Mouse (Mus musculus): ENCODE results near the gene Enox1. TPM values are rescaled to one million over a fixed set of nuclear protein-coding genes. Genes with fewer than 3 reads are reported as not detected.

The Enox1 gene
- total and polyA plus RNA-seq, 3 experiments: not detected

DNA sequence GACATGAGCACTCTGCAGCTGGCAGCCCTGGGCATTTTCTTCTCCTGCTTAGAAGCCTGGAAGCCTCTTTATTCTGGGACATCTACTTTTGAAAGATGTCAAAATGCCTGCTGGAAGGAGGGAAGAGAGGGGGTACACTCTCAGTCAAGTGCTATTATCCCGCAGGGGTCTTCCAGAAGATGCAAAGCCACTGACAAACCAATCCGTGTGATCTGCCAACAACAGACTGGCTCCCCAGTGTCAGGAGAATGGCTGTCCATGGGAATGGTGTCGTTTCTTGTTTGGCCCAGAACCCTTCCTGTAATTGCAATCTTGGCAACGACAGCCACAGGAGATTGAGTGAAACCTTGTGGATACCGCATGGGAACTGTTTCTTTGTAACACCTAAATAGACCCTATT is 390.8 kb downstream of the Enox1 start:
- TF ChIP-seq SIN3A (IDR thresholded peaks at IDR 0.05; ENCODE audit: low read length): no peak
- TF ChIP-seq ZNF384 (IDR thresholded peaks at IDR 0.05; ENCODE audit: low read depth, low read length): no peak
- TF ChIP-seq TBP (conservative IDR thresholded peaks at IDR 0.05; ENCODE audit: low read depth, low read length): no peak
- TF ChIP-seq MYC (IDR thresholded peaks at IDR 0.05; ENCODE audit: low read depth, low read length): no peak
- no peak for TF ChIP-seq CHD1 (IDR thresholded peaks at IDR 0.05; ENCODE audit: low read depth, low read length)
- TF ChIP-seq UBTF (IDR thresholded peaks at IDR 0.05; ENCODE audit: low read depth, low read length): no peak
- no peak for TF ChIP-seq JUND (conservative IDR thresholded peaks at IDR 0.05; ENCODE audit: low read depth, low read length)
- no peak for TF ChIP-seq TCF12 (IDR thresholded peaks at IDR 0.05; ENCODE audit: low read depth, low read length)
- TF ChIP-seq E2F4 (IDR thresholded peaks at IDR 0.05; ENCODE audit: insufficient replicate concordance, low read depth, low read length): no peak
- Histone ChIP-seq H3K79me2 (replicated peaks; ENCODE audit: control insufficient read depth, extremely low read depth, insufficient read depth, poor library complexity, severe bottlenecking) (no peaks in the 10 kb centered on the region), H3K9me3 (replicated peaks; ENCODE audit: low read length) (peaks cover 48% of the 10 kb centered on the region), H3K4me1 (ENCODE audit: control insufficient read depth in 1 of 2, insufficient read depth in 2 of 2) (no peaks in the 10 kb centered on the region), H3K36me3 (replicated peaks in 1 of 2; ENCODE audit: control insufficient read depth in 1 of 2, insufficient read depth in 1 of 2, low read length in 1 of 2) (no peaks in the 10 kb centered on the region), H3K4me2 (ENCODE audit: insufficient read depth, low read depth, poor library complexity, severe bottlenecking) (no peak overlapping the region), H3K9ac (ENCODE audit: insufficient read depth, low read depth) (no peak overlapping the region), H3K27ac (ENCODE audit: insufficient read depth, low read depth) (no peak overlapping the region), H3K4me3 (replicated peaks in 1 of 3; ENCODE audit: low read depth in 2 of 3, low read length in 2 of 3, poor library complexity in 1 of 3) (no peak overlapping the region), H3K27me3 (replicated peaks) (no peaks in the 10 kb centered on the region)
- DNase-seq (ENCODE audit: extremely low read depth): no peak
- in situ Hi-C loops (cut with MboI; ENCODE audit: low pct_ligation_motif_present, low pct_unique_long_range_greater_than_20kb, low sequenced_read_pairs): no loop called here
- dilution Hi-C loops (cut with MboI; ENCODE audit: extremely low pct_ligation_motif_present, extremely low pct_unique_long_range_greater_than_20kb, low sequenced_read_pairs): no loop called here

- H3K9ac ChIP-seq (ENCODE audit: insufficient read depth, low read depth): no peak overlapping the region
- no peaks in the 10 kb centered on the region for H3K4me1 ChIP-seq (ENCODE audit: control insufficient read depth in 1 of 2, insufficient read depth in 2 of 2)
- no peaks in the 10 kb centered on the region for H3K79me2 ChIP-seq (replicated peaks; ENCODE audit: control insufficient read depth, extremely low read depth, insufficient read depth, poor library complexity, severe bottlenecking)
- H3K27me3 ChIP-seq (replicated peaks): no peaks in the 10 kb centered on the region
- dilution Hi-C loops (cut with MboI; ENCODE audit: extremely low pct_ligation_motif_present, extremely low pct_unique_long_range_greater_than_20kb, low sequenced_read_pairs): no loop called here
- DNase-seq (ENCODE audit: extremely low read depth): no peak
- H3K36me3 ChIP-seq (replicated peaks in 1 of 2; ENCODE audit: control insufficient read depth in 1 of 2, insufficient read depth in 1 of 2, low read length in 1 of 2): no peaks in the 10 kb centered on the region
- peaks cover 37% of the 10 kb centered on the region for H3K9me3 ChIP-seq (replicated peaks; ENCODE audit: low read length)
- no peak overlapping the region for H3K27ac ChIP-seq (ENCODE audit: insufficient read depth, low read depth)
- in situ Hi-C loops (cut with MboI; ENCODE audit: low pct_ligation_motif_present, low pct_unique_long_range_greater_than_20kb, low sequenced_read_pairs): no loop called here
- no peak overlapping the region for H3K4me3 ChIP-seq (replicated peaks in 1 of 3; ENCODE audit: low read depth in 2 of 3, low read length in 2 of 3, poor library complexity in 1 of 3)
- TF ChIP-seq TBP (conservative IDR thresholded peaks at IDR 0.05; ENCODE audit: low read depth, low read length) (no peak), ZMIZ1 (IDR thresholded peaks at IDR 0.05; ENCODE audit: low read depth, low read length) (no peak), POLR2A (IDR thresholded peaks at IDR 0.05; ENCODE audit: low read depth, low read length) (no peak), SMC3 (IDR thresholded peaks at IDR 0.05; ENCODE audit: low read depth, low read length) (no peak), BHLHE40 (IDR thresholded peaks at IDR 0.05; ENCODE audit: low read depth, low read length) (no peak), USF2 (conservative IDR thresholded peaks at IDR 0.05; ENCODE audit: low read depth, low read length) (no peak), MAFK (IDR thresholded peaks at IDR 0.05; ENCODE audit: insufficient replicate concordance, low read length) (no peak), RCOR1 (conservative IDR thresholded peaks at IDR 0.05; ENCODE audit: low read depth, low read length) (no peak), UBTF (IDR thresholded peaks at IDR 0.05; ENCODE audit: low read depth, low read length) (no peak), MEF2A (IDR thresholded peaks at IDR 0.05; ENCODE audit: borderline replicate concordance, low read depth, low read length) (no peak), MAX (IDR thresholded peaks at IDR 0.05; ENCODE audit: low read length) (no peak), PAX5 (IDR thresholded peaks at IDR 0.05; ENCODE audit: low read length) (no peak), ELF1 (IDR thresholded peaks at IDR 0.05; ENCODE audit: low read depth, low read length) (no peak), ZKSCAN1 (IDR thresholded peaks at IDR 0.05; ENCODE audit: borderline replicate concordance, low read depth, low read length) (no peak), RAD21 (IDR thresholded peaks at IDR 0.05; ENCODE audit: low read depth, low read length) (no peak), CHD1 (IDR thresholded peaks at IDR 0.05; ENCODE audit: low read depth, low read length) (no peak), KAT2A (IDR thresholded peaks at IDR 0.05; ENCODE audit: insufficient replicate concordance, low read length) (no peak), HCFC1 (IDR thresholded peaks at IDR 0.05; ENCODE audit: low read depth, low read length) (no peak)
- H3K4me2 ChIP-seq (ENCODE audit: insufficient read depth, low read depth, poor library complexity, severe bottlenecking): no peak overlapping the region
These were observed 392.4 kb downstream of the Enox1 start for GRCm38 (mm10) chr14:77548963-77549362.
